Mouse (Mus musculus) midbrain, embryonic 14.5 days (tissue): ENCODE data around the gene Mrpl18. TPM values are rescaled to one million over a fixed set of nuclear protein-coding genes. Genes with fewer than 3 reads are reported as not detected.
"Not testable (repeated sequence)": the region's sequence is repeated elsewhere in the genome, so short reads cannot be mapped to it uniquely, and the experiment has no call there.

Experiments
- ATAC-seq: fragments of 200-750 bp; cut with Nextera tagmentation; 2 replicates; pipeline ENCODE4 v1.8.0; 2017; ENCODE audit warnings: moderate number of reproducible peaks, moderate library complexity; ENCODE audit not compliant: low FRiP score, low TSS enrichment
- DNase-seq: peaks from one replicate; pipeline ENCODE4 v3.0.0-alpha.2; 2015
- H3K27ac ChIP-seq: fragments of 300-500 bp; sonication (generic); replicated peaks from 2 replicates; pipeline ENCODE4 v1.5.1; 2014; ENCODE audit warnings: mild to moderate bottlenecking, low read depth, low read length, moderate library complexity
- H3K27me3 ChIP-seq: fragments of 300-500 bp; sonication (generic); 2 replicates; pipeline ENCODE4 v1.6.1; 2014; ENCODE audit warnings: low read length, control low read depth, mixed read lengths; ENCODE audit not compliant: control insufficient read depth, insufficient read depth
- H3K36me3 ChIP-seq: fragments of 300-500 bp; sonication (generic); 2 replicates; pipeline ENCODE4 v1.6.1; 2014; ENCODE audit warnings: low read length, control low read depth; ENCODE audit not compliant: control insufficient read depth, insufficient read depth
- H3K4me1 ChIP-seq: fragments of 300-500 bp; sonication (generic); 2 replicates; pipeline ENCODE4 v1.6.1; 2014; ENCODE audit warnings: mild to moderate bottlenecking, antibody characterized with exemption, low read length, control low read depth; ENCODE audit not compliant: control insufficient read depth, insufficient read depth
- H3K4me2 ChIP-seq: fragments of 300-500 bp; sonication (generic); 2 replicates; pipeline ENCODE4 v1.6.1; 2014; ENCODE audit warnings: mild to moderate bottlenecking, low read length, moderate library complexity
- H3K4me3 ChIP-seq: fragments of 300-500 bp; sonication (generic); replicated peaks from 2 replicates; pipeline ENCODE4 v1.5.1; 2014; ENCODE audit warnings: low read depth, low read length
- H3K9ac ChIP-seq: fragments of 300-500 bp; sonication (generic); replicated peaks from 2 replicates; pipeline ENCODE4 v1.6.1; 2014; ENCODE audit warnings: mild to moderate bottlenecking, low read length, moderate library complexity
- H3K9me3 ChIP-seq: fragments of 300-500 bp; sonication (generic); 2 replicates; pipeline ENCODE4 v1.6.1; 2016; ENCODE audit warnings: low read length, control low read depth, mixed read lengths; ENCODE audit not compliant: control insufficient read depth
- WGBS: fragments of 180-500 bp; shearing (Covaris S2); extraction: QIAGEN DNeasy Blood & Tissue Kit; methylation state at CpG from one replicate; pipeline ENCODE4 v1.1.7; 2014; 5-methylcytosine and 5-hydroxymethylcytosine counted together
- polyA plus RNA-seq: library from polyadenylated mRNA; unstranded; fragments of >200 nt; fragmentation: Nextera tagmentation; extraction: Ambion mirVana; gene quantifications from 2 replicates; pipeline ENCODE4 v1.2.1, GENCODE M21; 2014

The Mrpl18 gene
- polyA plus RNA-seq, 1 experiment from 2014 or later: 117 TPM

DNA sequence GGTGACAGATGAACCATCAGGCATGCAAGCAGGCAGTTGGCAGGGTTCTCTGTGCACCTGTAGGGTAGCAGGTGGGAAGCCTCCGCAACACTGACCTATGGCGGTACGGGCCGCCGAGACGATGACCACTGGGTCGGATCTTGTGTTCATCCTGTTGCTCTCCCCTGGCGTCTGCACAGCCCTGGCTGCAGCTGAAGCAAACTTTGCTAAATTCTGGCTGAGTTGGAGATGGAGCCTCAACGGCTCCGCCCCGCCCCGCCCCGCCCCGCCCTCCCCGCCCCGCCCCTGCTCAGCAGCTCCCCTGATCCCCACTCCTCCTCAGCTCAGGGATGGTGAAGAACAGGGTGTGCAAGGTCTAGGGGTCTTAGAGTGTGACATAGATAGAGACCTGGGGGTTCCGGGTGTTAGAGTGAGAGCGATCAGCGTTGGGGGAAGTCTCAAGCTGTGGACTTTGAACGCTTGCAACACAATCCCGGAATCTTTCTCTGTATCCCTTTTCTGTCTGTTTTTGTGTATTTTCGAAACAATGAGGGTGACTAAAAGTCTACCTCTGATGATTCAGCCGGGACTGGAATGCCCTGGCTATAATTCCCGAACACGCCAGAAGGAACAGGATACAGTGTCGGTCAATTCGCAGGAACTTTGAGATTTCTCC is 24.1 kb upstream of the Mrpl18 start, which contains the start of gene Acat3:
Gene Acat3 (minus strand): TSS at position 450 of the 655 bp plus-strand sequence.
- no peak within 1 kb of the TSS for H3K9ac ChIP-seq
- H3K27me3 ChIP-seq: no peaks in the 10 kb centered on the region
- H3K36me3 ChIP-seq: peaks cover 30% of the 10 kb centered on the region
- H3K4me3 ChIP-seq: 0 out of 2 replicates have a peak within 1 kb of the TSS, but pooled peaks have one; percentile 5
- peak within 1 kb of the TSS; percentile 43 for H3K4me2 ChIP-seq
- DNase-seq: peak; percentile 11
- no peaks in the 10 kb centered on the region for H3K4me1 ChIP-seq
- H3K27ac ChIP-seq: no peak within 1 kb of the TSS
- WGBS: 16% methylated on average over 27 of the region's 27 CpGs
- H3K9me3 ChIP-seq: no peaks in the 10 kb centered on the region
- ATAC-seq: peak; percentile 40

DNA sequence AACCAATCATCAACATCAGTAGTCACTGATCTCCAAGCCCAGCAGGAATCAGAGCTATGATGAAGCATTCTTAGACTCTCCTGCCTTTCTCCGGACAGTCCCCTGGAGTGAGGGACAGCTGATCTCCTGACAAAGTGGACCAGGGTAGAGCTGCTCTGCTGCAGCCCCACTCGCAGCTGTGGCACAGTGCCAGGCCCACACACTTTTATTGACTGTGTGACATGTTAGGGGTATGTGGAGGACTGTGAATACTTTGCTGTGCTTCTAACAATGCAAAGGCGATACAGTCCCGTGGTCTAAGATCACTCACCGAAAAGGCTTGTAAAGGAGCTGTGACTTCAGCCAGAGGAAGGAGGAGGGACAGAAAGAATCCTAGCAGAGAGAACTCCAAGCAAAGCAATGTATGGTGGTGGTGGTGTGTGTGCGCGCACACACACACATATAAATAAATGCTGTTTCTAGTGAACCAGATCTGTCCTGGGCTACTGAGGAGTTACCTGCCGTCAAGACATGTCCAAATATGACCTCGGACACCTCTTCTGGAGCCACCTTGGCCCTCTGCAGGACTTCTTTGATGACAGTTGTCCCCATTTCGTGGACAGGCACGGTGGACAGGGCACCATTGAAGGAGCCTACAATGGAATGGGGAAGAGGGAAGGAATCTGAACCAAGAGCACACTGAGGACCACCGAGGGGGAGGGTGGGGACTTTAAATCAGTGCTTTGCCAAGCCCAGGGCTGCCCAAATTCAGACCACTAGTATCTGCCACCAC is 23.4 kb upstream of the Mrpl18 start:
- not testable (repeated sequence) for H3K9ac ChIP-seq, H3K4me3 ChIP-seq, H3K27ac ChIP-seq, H3K9me3 ChIP-seq, H3K27me3 ChIP-seq, H3K4me1 ChIP-seq, DNase-seq
- Histone ChIP-seq H3K4me2 (peak overlapping the region; percentile 43), H3K36me3 (peaks cover 23% of the 10 kb centered on the region)
- ATAC-seq: 0 out of 2 replicates have a peak, but pooled peaks have one; percentile 24
- 43% methylated on average over 2 of the region's 12 CpGs for WGBS

DNA sequence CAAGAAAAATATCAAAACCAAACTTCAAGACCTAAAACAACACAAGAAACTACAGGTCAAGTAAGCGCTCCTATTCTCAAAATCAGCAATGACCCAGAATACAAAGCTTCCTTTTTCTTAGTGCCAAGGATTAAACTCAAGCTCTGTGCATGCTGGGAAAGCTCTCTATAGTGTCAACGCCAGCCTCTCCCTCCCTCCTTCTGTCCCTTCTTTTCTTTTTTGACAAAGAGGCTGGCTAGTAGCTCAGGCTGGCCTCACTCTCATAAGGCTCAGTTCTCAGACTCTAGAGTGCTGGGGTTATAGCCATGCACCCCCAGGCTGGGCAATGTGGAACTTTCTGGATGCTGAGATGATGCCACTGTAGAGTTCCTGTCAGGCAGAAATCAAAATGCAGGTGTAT is 21.9 kb upstream of the Mrpl18 start:
- Histone ChIP-seq H3K4me2 (no peak overlapping the region), H3K4me3 (no peak overlapping the region), H3K27me3 (no peaks in the 10 kb centered on the region), H3K4me1 (no peaks in the 10 kb centered on the region), H3K27ac (no peak overlapping the region), H3K9me3 (no peaks in the 10 kb centered on the region), H3K9ac (no peak overlapping the region), H3K36me3 (peaks cover 11% of the 10 kb centered on the region)
- WGBS: 29% methylated on average over 2 of the region's 2 CpGs
- DNase-seq: peak; percentile 13
- no peak for ATAC-seq

DNA sequence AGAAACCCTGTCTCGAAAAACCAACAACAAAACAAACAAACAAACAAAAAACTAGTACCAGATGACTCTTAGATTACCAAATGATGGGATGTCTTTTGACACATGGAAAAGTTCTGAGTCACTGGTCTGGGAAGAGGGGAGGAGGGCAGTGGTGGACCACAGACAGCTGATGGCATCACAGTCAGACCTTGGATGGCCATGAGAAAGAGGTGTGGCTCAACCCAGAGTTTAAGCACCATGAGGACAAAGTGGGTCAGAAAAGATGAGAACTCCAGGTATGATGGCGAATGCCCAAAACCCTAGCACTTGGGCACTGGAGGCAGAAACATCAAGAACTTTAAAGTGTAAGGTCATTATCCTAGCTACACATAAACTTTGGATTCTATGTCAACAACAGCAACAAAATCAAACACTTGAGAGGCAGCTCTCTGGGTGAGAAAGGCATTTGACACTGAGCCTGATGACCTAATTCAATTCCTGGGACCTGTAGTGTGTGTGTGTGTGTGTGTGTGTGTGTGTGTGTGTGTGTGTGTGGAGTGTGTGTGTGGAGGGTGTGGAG is 21.3 kb upstream of the Mrpl18 start:
- 90% methylated on average over 2 of the region's 2 CpGs for WGBS
- H3K27me3 ChIP-seq: no peaks in the 10 kb centered on the region
- ATAC-seq (no peak), DNase-seq (no peak)
- H3K36me3 ChIP-seq: peaks cover 5% of the 10 kb centered on the region
- no peak overlapping the region for H3K4me2 ChIP-seq
- H3K4me1 ChIP-seq: no peaks in the 10 kb centered on the region
- no peaks in the 10 kb centered on the region for H3K9me3 ChIP-seq
- no peak overlapping the region for H3K9ac ChIP-seq
- no peak overlapping the region for H3K27ac ChIP-seq
- H3K4me3 ChIP-seq: no peak overlapping the region

DNA sequence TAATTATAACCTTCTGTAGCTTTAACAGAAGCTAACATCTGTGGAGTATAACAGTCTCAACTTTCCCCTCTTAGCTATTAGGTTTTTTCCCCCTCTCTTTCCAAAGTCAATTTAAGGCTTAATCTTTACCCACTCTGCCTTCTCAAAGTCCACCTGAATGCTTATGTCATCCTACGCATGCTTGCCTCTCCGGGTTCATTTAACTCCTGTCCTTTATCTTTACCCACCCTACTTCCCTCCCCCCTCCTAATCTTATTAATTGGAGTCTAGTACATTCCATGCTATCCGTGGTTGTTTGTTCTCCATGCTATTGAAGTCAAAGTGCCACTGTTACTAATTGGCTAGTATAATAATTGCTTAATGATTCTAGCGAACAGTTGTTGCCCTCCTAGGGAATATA is 19.6 kb upstream of the Mrpl18 start:
- no peak overlapping the region for H3K27ac ChIP-seq
- no peak overlapping the region for H3K4me2 ChIP-seq
- no peak overlapping the region for H3K4me3 ChIP-seq
- no peaks in the 10 kb centered on the region for H3K4me1 ChIP-seq
- DNase-seq (no peak), ATAC-seq (no peak)
- 67% methylated on average over 4 of the region's 4 CpGs for WGBS
- no peak overlapping the region for H3K9ac ChIP-seq
- H3K36me3 ChIP-seq: no peaks in the 10 kb centered on the region
- H3K27me3 ChIP-seq: no peaks in the 10 kb centered on the region
- no peaks in the 10 kb centered on the region for H3K9me3 ChIP-seq

DNA sequence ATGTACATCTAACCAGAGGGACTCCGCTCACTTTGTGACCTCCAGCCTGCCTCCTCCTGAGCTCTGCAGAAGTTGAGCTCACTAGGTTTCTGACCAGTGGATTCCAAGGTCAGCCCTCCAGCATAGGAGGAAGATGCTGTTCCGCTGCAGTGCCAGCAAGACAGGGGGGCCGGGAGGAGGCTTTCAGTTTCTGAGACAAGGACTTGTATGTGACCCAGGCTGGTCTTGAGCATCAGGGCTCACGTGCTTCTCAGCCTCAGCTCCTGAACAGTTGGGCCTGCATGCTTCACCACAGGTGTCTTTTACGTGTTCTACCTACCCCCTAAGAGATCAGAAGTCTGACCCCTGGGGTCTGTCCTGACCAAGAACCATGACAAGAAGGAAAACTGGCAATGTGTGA is 15.4 kb upstream of the Mrpl18 start:
- H3K36me3 ChIP-seq, H3K4me2 ChIP-seq, H3K4me3 ChIP-seq, H3K9me3 ChIP-seq, H3K9ac ChIP-seq, H3K27me3 ChIP-seq, ATAC-seq, H3K27ac ChIP-seq, DNase-seq, H3K4me1 ChIP-seq: not testable (repeated sequence)
- WGBS: 89% methylated on average over 5 of the region's 5 CpGs

DNA sequence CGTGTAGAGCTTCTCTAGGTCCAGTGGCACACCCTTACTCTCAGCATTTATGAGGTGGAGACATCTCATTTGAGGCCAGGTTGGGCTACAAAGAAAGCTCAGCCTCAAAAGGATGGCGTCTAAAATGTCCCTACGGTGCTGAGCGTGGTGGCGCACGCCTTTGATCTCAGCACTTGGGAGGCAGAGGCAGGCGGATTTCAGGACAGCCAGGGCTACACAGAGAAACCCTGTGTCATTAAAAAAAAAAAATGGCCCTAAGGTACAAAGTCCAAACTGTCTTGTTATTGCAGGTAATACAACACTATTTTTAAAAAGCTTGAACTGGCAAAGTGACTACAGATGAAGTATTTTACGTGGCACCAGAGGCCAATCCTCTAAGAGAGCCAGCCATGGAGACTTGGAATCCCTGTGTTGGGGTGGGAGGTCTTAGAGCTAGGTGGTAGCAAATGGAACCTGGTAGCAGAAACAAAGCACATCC is 9.6 kb upstream of the Mrpl18 start:
- no peak overlapping the region for H3K27ac ChIP-seq
- H3K36me3 ChIP-seq: peaks cover 64% of the 10 kb centered on the region
- H3K9ac ChIP-seq: no peak overlapping the region
- H3K9me3 ChIP-seq: no peaks in the 10 kb centered on the region
- DNase-seq (no peak), ATAC-seq (no peak)
- no peak overlapping the region for H3K4me2 ChIP-seq
- no peaks in the 10 kb centered on the region for H3K27me3 ChIP-seq
- no peak overlapping the region for H3K4me3 ChIP-seq
- H3K4me1 ChIP-seq: no peaks in the 10 kb centered on the region
- WGBS: 89% methylated on average over 8 of the region's 8 CpGs

DNA sequence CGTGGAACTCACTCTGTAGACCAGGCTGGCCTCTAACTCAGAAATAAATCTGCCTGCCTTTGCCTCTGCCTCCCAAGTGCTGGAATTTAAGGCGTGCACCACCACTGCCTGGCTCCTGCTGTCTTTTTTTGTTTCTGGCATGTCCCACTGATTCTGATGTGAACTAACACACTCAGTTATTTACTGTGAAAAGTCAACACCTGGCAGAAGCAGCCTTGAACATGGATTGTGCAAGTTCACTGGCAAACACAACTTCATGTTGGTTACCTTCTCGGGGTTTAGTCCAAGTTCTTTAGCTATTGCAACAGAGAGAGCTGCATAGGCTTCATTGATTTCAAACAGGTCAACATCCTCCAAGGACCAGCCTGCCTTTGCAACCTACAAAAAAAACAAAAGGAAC is 8.9 kb upstream of the Mrpl18 start:
- no peak for DNase-seq
- 95% methylated on average over 3 of the region's 3 CpGs for WGBS

More for the DNA sequence above, 8.9 kb upstream of the Mrpl18 start:
- no peaks in the 10 kb centered on the region for H3K9me3 ChIP-seq
- no peak overlapping the region for H3K4me3 ChIP-seq
- H3K27ac ChIP-seq: no peak overlapping the region
- no peak overlapping the region for H3K4me2 ChIP-seq
- no peaks in the 10 kb centered on the region for H3K27me3 ChIP-seq
- no peak overlapping the region for H3K9ac ChIP-seq
- peaks cover 72% of the 10 kb centered on the region for H3K36me3 ChIP-seq
- no peak for ATAC-seq
- no peaks in the 10 kb centered on the region for H3K4me1 ChIP-seq
